Mouse (Mus musculus): ENCODE results near the gene Sec24c.
A peak's percentile ranks its signal among the peaks of the same experiment; 100 is the strongest.

Sec24c gene

DNA sequence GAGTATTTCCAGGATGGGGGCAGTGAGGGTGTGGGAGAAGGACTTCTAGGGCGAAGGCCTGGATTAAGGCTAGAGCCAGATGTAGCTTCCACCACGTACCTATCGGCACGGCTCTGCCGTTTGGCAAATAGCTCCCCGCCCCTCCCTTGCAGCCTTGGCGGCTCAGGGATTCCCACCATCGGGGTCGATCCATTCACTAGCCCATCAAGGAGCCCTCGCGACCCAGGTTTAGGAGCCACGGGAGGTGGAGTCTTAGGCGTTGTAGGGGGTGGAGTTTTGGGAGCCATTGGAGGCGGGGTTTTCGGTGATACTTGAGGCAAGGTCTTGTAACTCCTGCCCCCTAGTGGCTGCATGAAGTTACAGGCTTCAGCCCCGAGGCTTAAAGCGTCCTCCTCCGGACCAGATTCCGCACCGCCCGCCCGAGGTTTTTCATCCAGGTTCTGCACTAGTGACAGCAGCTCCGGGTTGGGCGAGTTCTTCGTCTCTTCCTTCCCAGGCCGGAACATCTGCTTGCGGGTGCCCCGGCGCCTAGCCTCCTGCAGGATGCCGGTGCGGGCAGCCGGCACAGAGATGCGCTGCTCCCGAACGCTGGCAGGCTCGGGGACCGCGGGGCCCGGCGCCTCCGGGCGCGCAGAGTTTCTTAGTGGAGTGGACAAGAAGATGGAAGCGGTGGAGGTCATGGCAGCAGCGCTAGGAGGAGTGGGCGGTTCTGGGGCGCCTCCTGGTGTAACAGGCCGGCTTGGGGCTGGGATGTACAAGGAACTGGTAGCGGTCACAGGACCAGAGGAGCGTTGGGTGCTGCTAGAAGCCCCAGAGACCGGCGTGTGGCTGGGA is 13.1 kb upstream of the Sec24c start:
- DNase-seq (ENCODE audit: low spot score), result peak; percentile 88

DNA sequence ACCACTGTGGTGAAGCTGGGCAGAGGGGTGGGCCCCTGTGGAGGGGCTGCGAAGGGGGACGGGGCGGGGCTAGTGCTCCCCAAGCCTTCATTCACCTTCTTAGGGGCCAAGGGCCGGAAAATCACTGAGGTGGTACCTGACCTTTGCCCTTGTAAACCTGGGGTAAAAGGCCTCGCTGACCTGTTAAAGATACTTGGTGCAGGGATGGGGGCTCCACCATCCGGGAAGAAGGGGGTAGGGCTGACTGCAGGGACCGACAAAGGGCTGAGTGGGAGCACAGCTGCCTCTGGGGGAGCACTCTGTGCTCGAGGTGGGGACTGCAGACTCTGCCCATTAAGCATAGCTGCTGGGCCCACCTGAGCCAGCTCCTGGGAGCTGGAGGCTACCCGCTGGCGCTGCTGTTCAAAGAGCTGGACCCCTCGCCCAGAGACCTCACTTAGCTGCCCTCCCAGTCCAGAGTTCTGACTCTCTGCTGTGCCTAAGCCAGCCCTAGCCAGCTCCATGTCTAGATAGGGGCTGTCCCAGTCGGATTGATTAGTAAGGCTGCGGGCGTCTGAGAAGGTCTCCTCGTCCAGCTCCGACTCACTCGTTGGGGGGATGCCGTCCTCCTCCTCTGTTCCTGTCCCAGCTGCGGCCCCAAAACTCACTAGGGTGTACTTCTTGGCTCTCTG is 12.3 kb upstream of the Sec24c start:
- DNase-seq (ENCODE audit: low spot score), result no peak

DNA sequence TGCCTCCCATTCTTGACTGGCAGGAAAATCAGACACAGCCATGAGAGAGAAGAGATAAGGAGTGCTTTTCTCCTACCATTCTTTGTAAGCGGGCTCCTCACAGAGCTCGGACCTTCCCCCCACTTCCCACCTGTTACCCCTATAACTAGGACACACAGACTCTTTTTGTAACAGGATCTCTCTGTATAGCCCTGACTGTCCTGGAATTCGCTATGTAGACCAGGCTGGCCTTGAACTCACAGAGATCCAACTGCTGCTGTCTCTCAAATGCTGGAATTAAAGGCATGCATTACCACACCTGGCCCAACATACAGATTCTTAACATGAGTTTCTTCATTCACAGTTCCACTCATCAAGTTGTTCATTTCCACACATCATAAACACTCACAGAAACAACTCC is 11.4 kb upstream of the Sec24c start:
- DNase-seq (ENCODE audit: low spot score), result no peak

DNA sequence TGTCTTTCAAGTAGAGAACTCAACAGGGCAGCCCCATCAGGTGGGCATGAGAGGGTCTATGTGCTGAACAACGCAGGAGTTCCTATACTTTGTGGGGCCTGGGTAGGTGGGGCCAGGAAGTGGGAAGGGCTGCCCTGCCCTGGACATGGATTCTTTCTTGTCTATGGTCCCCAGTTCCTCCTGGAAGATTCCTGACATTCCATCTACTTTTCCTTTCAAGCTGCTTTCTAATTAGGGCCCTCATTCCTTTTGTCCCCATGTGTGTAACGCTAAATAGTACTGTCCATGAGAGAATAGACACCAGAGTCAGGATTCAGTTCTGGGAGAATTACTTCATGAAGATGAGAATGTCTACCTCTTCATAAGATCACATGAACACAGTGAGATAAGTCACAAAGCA is 10.5 kb upstream of the Sec24c start:
- no peak for DNase-seq (ENCODE audit: low spot score)

DNA sequence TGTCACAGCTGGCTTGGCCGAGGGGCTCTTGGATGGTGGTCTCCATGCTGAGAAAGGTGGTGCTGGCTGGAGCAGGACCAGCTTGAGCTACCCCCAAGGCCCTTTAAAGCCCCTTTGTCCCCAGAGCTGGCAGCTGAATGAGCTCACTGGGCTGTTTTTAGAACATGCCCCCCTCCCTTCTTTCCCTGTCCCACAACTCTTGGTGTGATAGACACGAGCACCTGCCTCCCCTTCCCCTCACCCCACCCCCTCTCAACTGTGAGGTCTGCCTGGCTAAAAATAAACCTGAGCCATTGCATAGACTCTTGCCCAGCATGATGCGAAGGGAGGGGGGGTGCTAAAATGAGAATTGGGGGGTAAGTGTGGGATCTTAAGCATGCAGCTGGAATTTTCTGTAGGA is 9.7 kb upstream of the Sec24c start:
- no peak for DNase-seq (ENCODE audit: low spot score)

DNA sequence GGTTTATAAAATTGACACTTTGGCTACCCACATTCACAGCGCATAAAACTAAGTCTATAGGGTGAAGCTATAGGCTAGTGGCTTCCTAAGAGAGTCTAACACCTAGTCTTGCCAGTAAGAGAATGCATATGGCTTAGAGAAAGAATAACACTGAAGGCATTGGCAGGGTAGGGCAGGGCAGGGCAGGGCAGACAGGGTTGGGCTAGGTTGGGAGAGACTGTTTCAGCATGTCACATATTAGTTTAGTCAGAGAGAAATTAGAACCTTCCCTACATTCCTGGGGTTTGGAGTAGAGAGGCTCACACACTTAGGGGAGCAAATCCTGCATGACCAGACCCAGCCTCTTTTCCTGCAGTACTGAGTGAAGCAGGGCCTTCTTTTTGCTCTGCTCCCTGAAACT is 6.6 kb upstream of the Sec24c start:
- DNase-seq (ENCODE audit: low spot score), result no peak

DNA sequence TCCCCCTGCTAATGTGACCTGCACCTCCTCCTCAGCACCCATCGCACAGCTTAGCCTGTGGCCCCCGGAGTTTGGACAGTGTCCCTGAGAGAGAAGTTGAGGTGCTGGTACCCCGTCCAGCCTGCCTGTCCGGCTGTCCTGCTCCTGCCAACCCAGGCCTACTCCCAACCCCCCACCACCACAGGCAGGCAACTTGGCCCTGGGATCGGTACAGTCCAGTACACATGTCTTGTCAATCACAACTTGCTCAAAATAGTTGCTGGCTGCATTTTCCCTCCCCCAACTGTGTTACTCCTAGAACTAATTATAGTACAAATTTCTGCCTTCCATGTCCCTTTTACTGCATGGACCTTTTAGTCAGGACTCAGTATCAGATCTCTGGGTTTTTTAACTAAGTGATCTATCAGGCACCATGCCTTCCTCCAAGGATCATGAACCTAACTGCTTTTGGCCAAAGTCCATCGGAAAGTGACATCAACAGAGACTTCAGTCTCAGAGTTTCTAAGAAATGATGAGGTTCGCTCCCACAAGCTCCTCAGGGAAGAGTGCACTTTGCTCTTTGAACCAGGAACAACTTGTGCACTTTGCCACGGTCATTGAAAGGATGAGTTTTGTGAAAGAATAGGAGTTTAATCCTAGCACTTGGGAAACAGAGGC is 5.8 kb upstream of the Sec24c start, which contains the start of gene Synpo2l:
TSS of gene Synpo2l (minus strand) at position 201 of the 657 bp plus-strand sequence.
- no peak for DNase-seq (ENCODE audit: low spot score)

DNA sequence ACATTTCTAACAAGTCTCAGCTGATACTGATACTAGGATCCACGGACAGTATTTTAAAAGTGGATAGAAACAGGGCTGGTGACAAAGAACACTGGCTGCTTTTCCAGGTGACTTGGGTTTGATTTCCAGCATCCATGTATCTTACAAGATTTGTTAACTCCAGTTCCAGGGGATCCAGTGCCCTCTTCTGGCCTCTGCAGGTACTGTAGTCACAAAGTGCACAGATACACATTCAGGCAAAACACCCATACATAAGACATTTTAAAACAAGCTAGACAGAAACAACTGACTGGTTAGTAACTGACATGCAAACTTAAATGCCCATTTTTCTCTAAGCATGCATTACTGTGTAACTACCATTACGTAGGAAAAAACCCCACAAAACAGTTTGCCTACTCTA is 1.1 kb upstream of the Sec24c start:
- no peak for DNase-seq (ENCODE audit: low spot score)

DNA sequence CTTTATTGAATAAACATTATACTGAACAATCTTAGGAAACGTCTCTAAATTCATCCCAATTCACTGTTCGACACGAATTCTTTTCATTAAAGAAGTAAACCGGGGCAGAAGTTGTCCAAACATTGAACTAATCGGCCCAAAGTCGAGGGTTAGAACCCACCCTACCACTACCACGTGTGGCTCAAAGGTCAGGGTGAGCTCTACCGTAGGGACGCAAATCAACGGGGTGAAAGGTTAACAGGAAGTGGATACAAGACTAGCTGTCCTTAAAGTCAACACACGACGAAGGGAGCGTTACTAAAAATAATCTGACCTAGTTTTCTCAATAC is 409 bp upstream of the Sec24c start:
- peak; percentile 36 for DNase-seq (ENCODE audit: low spot score)

DNA sequence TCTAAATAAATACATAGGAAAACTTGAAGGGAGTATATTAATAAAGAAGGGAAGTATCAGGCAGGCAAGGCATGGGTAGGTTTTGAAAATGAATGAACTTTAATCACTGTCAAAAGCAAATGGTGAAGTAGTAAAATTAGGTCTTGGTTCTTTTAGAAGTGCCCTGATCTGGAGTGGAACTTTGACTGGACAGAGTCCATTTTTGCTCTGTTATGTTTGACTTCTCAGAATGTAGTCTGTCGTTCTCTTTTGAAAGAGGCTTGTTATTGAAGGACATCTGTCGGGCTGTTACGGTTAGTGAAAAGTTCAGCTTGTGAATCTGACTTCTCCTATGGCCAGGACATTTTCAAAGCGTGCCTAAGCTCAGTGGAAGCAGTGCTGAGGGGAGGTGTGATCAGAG is 3.8 kb downstream of the Sec24c start:
- DNase-seq (ENCODE audit: low spot score), result no peak

DNA sequence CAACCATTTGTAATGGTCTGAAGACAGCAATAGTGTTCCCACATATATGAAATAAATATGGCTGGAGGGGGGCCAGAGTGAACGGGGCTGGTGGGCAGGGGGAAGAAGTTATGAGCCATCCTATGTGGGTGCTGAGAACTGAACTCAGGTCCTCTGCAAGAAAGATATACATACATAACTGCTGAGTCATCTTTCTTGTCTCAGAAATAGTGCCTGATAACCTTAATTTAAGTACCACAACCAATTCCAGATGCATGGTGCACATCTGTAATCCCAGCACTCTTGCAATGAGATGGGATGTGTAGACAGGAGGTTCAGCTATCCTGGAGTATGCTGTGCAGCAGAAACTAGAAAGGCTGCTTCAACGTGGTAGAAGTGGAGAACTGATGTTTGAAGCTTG is 7.6 kb downstream of the Sec24c start:
- DNase-seq (ENCODE audit: low spot score), result no peak

DNA sequence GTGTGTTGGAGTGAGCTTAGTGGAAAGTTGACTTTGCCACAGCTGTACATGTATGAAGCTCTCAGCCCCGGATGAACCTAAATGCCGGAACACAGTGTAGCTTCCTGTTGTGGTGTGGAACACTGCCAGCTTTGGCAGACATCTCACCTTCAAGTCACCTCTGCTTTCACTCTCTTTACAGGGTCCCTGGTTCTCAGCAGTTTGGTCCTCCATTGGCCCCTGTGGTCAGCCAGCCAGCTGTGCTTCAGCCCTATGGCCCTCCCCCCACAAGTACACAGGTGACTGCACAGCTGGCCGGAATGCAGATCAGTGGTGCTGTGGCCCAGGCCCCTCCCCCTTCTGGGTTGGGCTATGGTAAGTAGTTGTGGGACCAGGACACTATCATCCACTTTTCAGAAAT is 8.4 kb downstream of the Sec24c start:
- no peak for DNase-seq (ENCODE audit: low spot score)

DNA sequence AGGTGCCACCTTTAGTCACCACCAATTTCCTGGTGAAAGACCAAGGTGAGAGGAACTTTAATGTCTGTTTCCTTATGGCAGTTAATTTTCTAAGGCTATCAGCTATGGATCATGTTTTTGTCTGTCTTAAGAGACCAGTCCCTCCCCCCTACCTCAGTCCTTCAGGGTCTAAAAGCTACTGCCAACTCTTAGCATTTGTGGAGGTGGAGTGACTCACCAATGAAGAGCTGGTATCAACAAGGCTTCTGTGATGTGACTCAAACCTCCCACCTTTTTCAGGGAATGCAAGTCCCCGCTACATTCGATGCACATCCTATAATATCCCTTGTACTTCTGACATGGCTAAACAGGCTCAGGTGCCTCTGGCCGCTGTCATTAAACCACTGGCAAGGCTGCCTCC is 12.5 kb downstream of the Sec24c start:
- no peak for DNase-seq (ENCODE audit: low spot score)

DNA sequence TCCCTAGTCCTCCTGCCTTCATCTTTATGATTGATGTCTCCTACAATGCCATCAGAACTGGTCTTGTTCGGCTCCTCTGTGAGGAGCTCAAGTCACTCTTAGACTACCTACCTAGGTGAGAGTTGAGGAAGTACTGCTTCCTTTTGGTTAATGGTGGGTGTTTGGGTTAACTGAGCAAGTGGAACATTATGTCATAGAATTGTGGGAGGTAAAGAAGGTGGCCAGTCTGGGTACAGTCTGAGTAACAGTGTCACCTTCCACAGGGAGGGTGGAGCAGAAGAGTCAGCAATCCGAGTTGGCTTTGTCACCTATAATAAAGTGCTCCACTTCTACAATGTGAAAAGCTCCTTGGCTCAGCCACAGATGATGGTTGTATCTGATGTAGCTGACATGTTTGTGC is 14.9 kb downstream of the Sec24c start:
- DNase-seq (ENCODE audit: low spot score), result no peak

DNA sequence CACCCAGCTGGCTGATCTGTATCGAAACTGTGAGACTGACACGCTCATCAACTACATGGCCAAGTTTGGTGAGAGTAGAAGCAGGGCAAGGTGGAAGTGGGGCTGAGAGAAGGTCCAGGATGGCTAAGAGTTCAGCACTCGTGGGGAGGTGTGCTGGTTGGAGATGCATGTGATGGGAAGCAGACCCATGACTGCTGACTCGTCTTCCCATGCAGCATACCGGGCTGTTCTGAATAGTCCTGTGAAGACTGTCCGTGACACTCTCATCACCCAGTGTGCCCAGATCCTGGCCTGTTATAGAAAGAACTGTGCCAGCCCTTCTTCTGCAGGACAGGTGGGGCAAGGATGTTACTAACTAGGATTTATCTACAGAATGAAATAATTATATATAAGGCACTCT is 17.7 kb downstream of the Sec24c start:
- DNase-seq (ENCODE audit: low spot score), result no peak

DNA sequence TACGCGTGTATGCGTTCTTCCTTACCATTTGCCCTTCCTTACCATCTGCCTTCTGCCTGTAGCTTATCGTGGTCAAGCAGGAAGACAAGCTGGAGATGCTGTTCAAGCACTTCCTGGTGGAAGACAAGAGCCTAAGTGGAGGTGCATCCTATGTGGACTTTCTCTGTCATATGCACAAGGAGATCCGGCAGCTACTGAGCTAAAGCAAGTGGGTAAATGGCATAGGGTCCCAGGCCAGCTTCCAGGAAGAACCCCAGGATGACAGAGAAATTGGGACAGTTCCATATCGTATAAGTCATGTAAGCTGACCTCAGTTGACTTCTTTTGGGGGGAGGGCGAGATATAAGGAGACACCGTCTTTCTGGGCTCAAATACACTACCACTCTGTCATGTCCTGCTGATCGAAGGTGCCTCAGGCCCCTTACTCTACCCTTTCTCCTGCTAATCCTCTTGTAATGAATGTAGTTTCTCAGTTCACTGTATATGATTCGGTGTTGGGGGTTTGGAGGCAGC is 19.5 kb downstream of the Sec24c start:
- DNase-seq (ENCODE audit: low spot score), result no peak

DNA sequence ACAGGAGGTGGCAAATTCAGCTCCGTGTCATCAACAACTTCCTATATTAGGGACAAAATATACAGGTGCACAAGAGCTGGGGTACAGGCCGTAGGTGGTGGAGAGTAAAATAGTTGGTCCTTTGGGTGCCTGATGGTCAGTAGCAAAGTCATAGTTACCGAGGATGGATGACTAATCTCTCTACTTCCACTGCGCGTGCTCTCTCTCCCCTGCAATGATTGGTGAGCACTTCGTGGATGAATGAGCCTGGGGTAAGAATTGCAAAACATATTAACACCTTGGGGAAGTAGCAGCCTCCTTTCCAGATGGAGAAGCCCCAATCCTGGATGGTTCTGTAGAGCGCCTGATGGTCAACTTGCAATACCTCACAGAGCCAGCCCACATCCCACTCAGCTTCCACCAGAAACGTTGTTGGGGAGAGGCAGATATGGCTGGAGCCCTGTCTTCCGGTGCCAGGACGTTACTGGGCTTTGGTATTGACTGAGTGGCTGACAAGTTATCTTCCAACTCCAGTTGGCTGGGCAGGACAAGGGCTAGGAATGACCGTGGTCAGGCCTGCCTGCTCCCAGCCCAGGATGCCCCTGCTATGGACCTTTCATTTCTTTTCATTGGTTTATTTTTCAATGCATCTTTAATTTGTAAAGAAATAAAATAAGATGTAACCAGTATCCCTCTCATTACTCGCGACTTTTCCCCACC is 20.2 kb downstream of the Sec24c start:
- no peak for DNase-seq (ENCODE audit: low spot score)

DNA sequence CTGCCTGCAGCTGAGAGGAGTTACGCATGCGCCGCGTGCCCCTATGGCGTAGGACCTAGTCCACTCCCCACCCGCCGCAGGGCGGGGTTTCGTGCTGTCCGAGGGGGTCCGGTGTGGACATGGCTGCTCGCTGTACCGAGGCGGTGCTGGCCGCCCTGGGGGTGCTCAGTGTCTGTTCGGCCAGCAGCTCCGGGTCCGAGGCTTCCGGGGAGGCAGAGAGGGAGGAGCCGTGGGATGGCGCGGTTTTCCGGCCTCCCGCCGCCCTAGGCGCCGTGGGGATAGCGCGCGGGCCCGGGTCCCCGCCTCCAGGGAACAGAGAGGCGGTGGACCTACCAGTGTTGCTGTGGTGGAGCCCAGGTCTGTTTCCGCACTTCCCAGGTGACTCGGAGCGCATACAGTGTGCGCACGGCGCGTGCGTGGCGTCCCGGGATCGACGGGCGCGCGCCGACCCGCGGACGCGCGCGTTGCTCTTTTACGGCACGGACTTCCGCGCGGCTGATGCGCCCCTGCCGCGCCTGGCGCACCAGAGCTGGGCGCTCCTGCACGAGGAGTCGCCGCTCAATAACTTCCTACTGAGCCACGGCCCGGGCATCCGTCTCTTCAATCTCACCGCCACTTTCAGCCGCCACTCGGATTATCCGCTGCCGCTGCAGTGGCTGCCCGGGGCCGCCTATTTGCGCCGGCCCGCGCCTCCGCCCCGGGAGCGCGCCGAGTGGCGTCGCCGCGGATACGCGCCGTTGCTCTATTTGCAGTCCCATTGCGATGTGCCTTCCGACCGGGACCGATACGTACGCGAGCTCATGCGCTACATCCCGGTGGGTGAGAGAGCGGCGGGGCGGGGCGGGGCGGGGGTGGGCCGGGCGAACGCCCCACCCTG is 21.0 kb downstream of the Sec24c start, which contains the start of gene Fut11:
TSS of gene Fut11 (plus strand) at position 85 of the 877 bp plus-strand sequence.
- peak; percentile 89 for DNase-seq (ENCODE audit: low spot score)

DNA sequence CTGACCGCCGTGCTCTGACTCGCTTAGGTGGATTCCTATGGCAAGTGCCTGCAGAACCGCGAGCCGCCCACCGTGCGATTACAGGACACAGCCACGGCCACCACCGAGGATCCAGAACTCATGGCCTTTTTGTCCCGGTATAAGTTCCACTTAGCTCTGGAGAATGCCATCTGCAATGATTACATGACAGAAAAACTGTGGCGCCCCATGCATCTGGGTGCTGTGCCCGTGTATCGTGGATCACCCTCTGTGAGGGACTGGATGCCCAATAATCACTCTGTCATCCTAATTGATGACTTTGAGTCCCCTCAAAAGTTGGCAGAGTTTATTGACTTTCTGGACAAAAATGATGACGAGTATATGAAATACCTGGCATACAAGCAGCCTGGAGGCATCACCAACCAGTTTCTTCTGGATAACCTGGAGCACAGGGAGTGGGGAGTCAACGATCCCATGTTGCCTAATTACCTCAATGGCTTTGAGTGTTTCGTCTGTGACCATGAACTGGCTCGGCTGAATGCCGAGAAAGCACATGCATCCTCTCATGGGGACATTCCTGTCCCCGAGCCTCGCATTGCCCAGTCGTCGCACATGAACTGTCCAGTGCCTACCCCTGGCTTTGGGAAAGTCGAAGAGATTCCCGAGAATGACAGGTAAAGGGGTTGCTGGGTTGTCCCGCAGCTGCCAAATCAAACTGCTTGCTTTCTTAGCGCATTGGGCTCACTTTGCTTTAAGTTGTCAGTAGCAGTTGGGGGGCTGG is 21.8 kb downstream of the Sec24c start:
- DNase-seq (ENCODE audit: low spot score), result no peak

DNA sequence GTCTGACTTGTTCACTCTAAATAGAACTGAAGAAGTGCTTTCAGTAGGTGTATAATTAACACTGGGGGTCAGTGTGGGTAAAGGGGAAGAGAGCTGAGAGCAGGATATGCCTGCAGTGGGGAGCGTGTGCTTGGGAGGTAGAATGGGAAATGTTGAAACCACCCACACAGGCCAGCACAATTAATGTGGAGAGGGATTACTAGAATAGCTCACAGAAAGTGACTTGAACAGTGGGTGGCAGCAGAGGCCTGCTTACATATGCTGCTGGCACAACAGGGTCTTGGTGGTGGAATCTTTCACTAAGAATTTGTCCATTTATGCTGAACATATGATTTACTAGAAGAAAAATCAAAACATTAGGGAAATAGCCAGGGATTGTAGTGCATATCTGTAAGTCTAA is 22.9 kb downstream of the Sec24c start:
- peak; percentile 40 for DNase-seq (ENCODE audit: low spot score)

DNA sequence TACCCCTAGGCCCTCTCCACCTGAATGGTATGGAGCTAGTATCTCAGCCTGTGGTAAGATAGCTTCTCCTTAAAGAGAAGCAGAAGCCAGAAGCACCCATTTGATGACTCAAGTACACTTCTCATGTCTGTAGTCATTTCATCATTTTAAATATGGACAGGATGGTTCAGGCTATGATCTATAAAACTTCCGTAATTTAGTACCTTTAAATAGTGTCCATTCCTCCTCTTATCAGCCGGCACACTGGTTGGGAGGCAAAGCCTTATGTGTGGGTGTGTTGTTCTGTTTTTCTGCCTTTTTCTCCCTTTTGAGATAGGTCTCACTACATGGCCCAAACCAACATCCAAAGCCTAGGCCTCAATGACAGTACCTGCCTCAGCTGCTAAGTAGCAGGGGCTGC is 24.4 kb downstream of the Sec24c start:
- DNase-seq (ENCODE audit: low spot score), result no peak
